Mouse (Mus musculus): ENCODE measurements at regions not wholly inside any gene's neighbourhood (a gene's known extent, or its start where the extent isn't known, plus 50 kb on each side); places are given as distances from the start of the nearest gene placed in this dataset.

GRCm38 (mm10) chr13:59909400-59909799 is 86.5 kb upstream of the Tut7 start:
- TF ChIP-seq CTCF (IDR thresholded peaks at IDR 0.05; ENCODE audit: borderline replicate concordance, insufficient read depth, low read length) (no peak), POLR2A (IDR thresholded peaks at IDR 0.05; ENCODE audit: low read depth, low read length) (no peak)
